Mouse (Mus musculus): ENCODE measurements around the gene Gna15. TPM values are rescaled to one million over a fixed set of nuclear protein-coding genes. Genes with fewer than 3 reads are reported as not detected.
A peak's percentile ranks its signal among the peaks of the same experiment; 100 is the strongest.

Gene Gna15
- polyA plus RNA-seq, 1 experiment from 2014 or later, result 1.1 TPM

DNA sequence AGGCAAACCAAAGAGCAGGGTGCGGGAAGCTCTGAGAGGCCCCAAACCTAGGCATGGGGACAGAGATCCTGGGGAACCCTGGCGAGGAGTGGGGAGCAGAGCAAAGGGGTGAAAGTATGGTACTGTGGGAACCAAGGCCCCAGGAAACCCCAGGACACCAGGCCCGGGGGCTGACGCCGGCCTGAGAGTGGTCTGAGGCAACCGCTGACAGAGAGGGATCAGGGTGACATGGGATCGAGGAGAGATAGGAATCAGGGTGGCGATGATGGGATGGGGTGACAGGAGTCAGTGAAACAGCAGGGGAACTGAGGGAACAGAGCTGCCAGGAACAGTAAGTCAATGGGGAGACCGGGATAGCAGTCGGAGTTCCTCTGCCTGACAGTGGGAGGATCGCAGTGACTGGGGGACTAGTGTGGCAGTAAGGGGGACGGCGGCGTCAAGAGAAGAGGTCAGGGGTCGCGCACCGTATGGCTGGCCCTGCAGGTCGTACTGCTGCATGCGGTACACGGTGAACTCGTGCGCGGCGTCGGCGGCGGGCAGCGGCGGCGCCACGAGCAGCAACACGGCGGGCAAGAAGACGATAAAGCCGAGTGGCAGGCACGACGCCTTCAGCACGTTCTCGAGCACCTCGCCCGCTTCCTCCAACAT is 28.3 kb downstream of the Gna15 start:
- H3K9me3 ChIP-seq, result no peaks in the 10 kb centered on the region
- WGBS, result 2% methylated on average over 41 of the region's 41 CpGs
- DNase-seq (ENCODE audit: extremely low spot score, low spot score), result no peak
- peak overlapping the region; percentile 71 for H3K4me3 ChIP-seq
- H3K27me3 ChIP-seq (ENCODE audit: poor library complexity, severe bottlenecking), result no peaks in the 10 kb centered on the region
- peaks cover 48% of the 10 kb centered on the region for H3K4me1 ChIP-seq
- H3K36me3 ChIP-seq (replicated peaks), result peaks cover 35% of the 10 kb centered on the region
- peak overlapping the region; percentile 89 for H3K27ac ChIP-seq

DNA sequence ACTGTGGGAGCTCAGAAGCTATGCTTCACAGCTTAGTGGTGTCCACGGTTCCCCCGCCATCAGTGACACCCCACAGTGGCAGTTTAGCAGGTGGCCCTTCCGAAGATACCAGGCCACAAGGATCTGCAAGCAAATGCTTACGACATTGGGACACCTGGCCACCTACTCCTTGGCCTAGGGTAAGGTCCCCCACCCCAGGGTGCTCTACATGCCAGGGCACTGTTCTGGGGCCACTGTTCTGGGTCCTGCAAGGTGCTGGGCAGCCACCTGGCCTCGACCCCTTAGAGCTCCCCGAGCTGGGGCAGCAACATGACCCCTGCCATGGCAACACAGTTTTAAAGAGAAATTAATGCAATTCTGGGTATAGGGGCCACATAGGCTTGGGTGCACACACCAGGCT is 28.9 kb downstream of the Gna15 start:
- Histone ChIP-seq H3K4me1 (peaks cover 48% of the 10 kb centered on the region), H3K4me3 (peak overlapping the region; percentile 71), H3K27ac (peak overlapping the region; percentile 89), H3K27me3 (ENCODE audit: poor library complexity, severe bottlenecking) (no peaks in the 10 kb centered on the region), H3K36me3 (replicated peaks) (peaks cover 41% of the 10 kb centered on the region), H3K9me3 (no peaks in the 10 kb centered on the region)
- 84% methylated on average over 6 of the region's 6 CpGs for WGBS
- no peak for DNase-seq (ENCODE audit: extremely low spot score, low spot score)

GRCm38 (mm10) chr10:81494260-81495041 is 29.6 kb downstream of the Gna15 start:
- 88% methylated on average over 11 of the region's 11 CpGs for WGBS
- no peak for DNase-seq (ENCODE audit: extremely low spot score, low spot score)
- H3K36me3 ChIP-seq (replicated peaks), result peaks cover 48% of the 10 kb centered on the region
- H3K27ac ChIP-seq, result no peak overlapping the region
- no peaks in the 10 kb centered on the region for H3K9me3 ChIP-seq
- H3K4me1 ChIP-seq, result peaks cover 47% of the 10 kb centered on the region
- no peaks in the 10 kb centered on the region for H3K27me3 ChIP-seq (ENCODE audit: poor library complexity, severe bottlenecking)
- H3K4me3 ChIP-seq, result peak overlapping the region; percentile 71

- peaks cover 41% of the 10 kb centered on the region for H3K4me1 ChIP-seq
- no peak for DNase-seq (ENCODE audit: extremely low spot score, low spot score)
- H3K4me3 ChIP-seq, result peak overlapping the region; percentile 18; the same call in 1 of the 2 replicates
- WGBS, result 87% methylated on average over 8 of the region's 8 CpGs
- H3K27me3 ChIP-seq (ENCODE audit: poor library complexity, severe bottlenecking), result no peaks in the 10 kb centered on the region
- H3K27ac ChIP-seq, result no peak overlapping the region
- peaks cover 55% of the 10 kb centered on the region for H3K36me3 ChIP-seq (replicated peaks)
- H3K9me3 ChIP-seq, result no peaks in the 10 kb centered on the region
These were observed 30.3 kb downstream of the Gna15 start for GRCm38 (mm10) chr10:81493601-81494220.

- Histone ChIP-seq H3K4me1 (peaks cover 36% of the 10 kb centered on the region), H3K27ac (no peak overlapping the region), H3K9me3 (no peaks in the 10 kb centered on the region), H3K4me3 (peak overlapping the region; percentile 13; the same call in 1 of the 2 replicates), H3K27me3 (ENCODE audit: poor library complexity, severe bottlenecking) (no peaks in the 10 kb centered on the region), H3K36me3 (replicated peaks) (peaks cover 65% of the 10 kb centered on the region)
- DNase-seq (ENCODE audit: extremely low spot score, low spot score), result no peak
- WGBS, result 86% methylated on average over 11 of the region's 11 CpGs
These were observed 31.3 kb downstream of the Gna15 start for GRCm38 (mm10) chr10:81492606-81493240.

GRCm38 (mm10) chr10:81491018-81491417 is 33.0 kb downstream of the Gna15 start:
- peaks cover 82% of the 10 kb centered on the region for H3K36me3 ChIP-seq (replicated peaks)
- peaks cover 27% of the 10 kb centered on the region for H3K4me1 ChIP-seq
- H3K27me3 ChIP-seq (ENCODE audit: poor library complexity, severe bottlenecking), result no peaks in the 10 kb centered on the region
- no peak overlapping the region for H3K27ac ChIP-seq
- H3K9me3 ChIP-seq, result no peaks in the 10 kb centered on the region
- 93% methylated on average over 9 of the region's 9 CpGs for WGBS
- DNase-seq (ENCODE audit: extremely low spot score, low spot score), result no peak
- H3K4me3 ChIP-seq, result no peak overlapping the region

- Histone ChIP-seq H3K4me3 (no peak overlapping the region; the same call in 1 of the 2 replicates), H3K9me3 (no peaks in the 10 kb centered on the region), H3K27ac (no peak overlapping the region), H3K4me1 (peaks cover 19% of the 10 kb centered on the region), H3K27me3 (ENCODE audit: poor library complexity, severe bottlenecking) (no peaks in the 10 kb centered on the region), H3K36me3 (replicated peaks) (peaks cover 82% of the 10 kb centered on the region)
- 87% methylated on average over 14 of the region's 14 CpGs for WGBS
- no peak for DNase-seq (ENCODE audit: extremely low spot score, low spot score)
These were observed 34.1 kb downstream of the Gna15 start for GRCm38 (mm10) chr10:81489941-81490340.

GRCm38 (mm10) chr10:81488081-81488480 is 35.9 kb downstream of the Gna15 start:
- Histone ChIP-seq H3K4me3 (no peak overlapping the region), H3K36me3 (replicated peaks) (peaks cover 71% of the 10 kb centered on the region), H3K4me1 (peaks cover 11% of the 10 kb centered on the region; the same call in 1 of the 2 replicates), H3K9me3 (no peaks in the 10 kb centered on the region), H3K27ac (no peak overlapping the region), H3K27me3 (ENCODE audit: poor library complexity, severe bottlenecking) (no peaks in the 10 kb centered on the region)
- DNase-seq (ENCODE audit: extremely low spot score, low spot score), result no peak
- WGBS, result 81% methylated on average over 11 of the region's 11 CpGs

DNA sequence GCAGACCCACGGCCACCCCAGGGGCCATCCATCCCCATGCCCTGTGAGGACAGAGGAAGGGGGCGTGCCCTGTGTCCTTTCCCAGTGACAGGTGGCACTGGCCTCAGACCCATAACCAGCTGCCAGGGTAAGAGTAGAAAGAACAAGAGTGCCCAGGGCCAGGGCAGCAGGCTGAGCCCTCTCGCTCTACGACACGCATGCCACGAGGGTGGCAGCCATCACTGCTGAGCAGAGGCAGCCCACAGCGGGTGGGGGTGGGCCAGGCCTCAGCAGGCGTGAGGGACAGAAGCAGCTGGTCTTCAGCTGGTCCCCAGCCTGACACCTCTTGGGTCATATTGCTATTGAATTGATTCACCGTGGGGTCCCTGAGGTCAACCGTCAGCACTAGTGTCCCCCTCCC is 37.5 kb downstream of the Gna15 start:
- Histone ChIP-seq H3K4me1 (peaks cover 25% of the 10 kb centered on the region), H3K27ac (no peak overlapping the region), H3K9me3 (no peaks in the 10 kb centered on the region), H3K4me3 (no peak overlapping the region), H3K36me3 (replicated peaks) (peaks cover 55% of the 10 kb centered on the region), H3K27me3 (ENCODE audit: poor library complexity, severe bottlenecking) (peaks cover 15% of the 10 kb centered on the region)
- 92% methylated on average over 10 of the region's 10 CpGs for WGBS
- no peak for DNase-seq (ENCODE audit: extremely low spot score, low spot score)

- peaks cover 46% of the 10 kb centered on the region for H3K36me3 ChIP-seq (replicated peaks)
- H3K27ac ChIP-seq, result no peak overlapping the region
- H3K27me3 ChIP-seq (ENCODE audit: poor library complexity, severe bottlenecking), result peaks cover 24% of the 10 kb centered on the region
- H3K4me3 ChIP-seq, result no peak overlapping the region
- peaks cover 28% of the 10 kb centered on the region for H3K4me1 ChIP-seq
- no peak for DNase-seq (ENCODE audit: extremely low spot score, low spot score)
- WGBS, result 71% methylated on average over 7 of the region's 7 CpGs
- H3K9me3 ChIP-seq, result no peaks in the 10 kb centered on the region
These were observed 38.5 kb downstream of the Gna15 start for GRCm38 (mm10) chr10:81485479-81486018.

- no peak overlapping the region for H3K4me3 ChIP-seq
- WGBS, result 36% methylated on average over 2 of the region's 2 CpGs
- no peak overlapping the region for H3K27ac ChIP-seq
These were observed 39.0 kb downstream of the Gna15 start for GRCm38 (mm10) chr10:81485060-81485449.

GRCm38 (mm10) chr10:81484441-81485059 is 39.5 kb downstream of the Gna15 start:
- no peaks in the 10 kb centered on the region for H3K9me3 ChIP-seq
- H3K4me1 ChIP-seq, result peaks cover 32% of the 10 kb centered on the region
- no peak overlapping the region for H3K4me3 ChIP-seq
- WGBS, result 76% methylated on average over 6 of the region's 6 CpGs
- no peak for DNase-seq (ENCODE audit: extremely low spot score, low spot score)
- 0 out of 2 replicates have a peak overlapping the region, but pooled peaks have one; percentile 32 for H3K27ac ChIP-seq
- peaks cover 32% of the 10 kb centered on the region for H3K27me3 ChIP-seq (ENCODE audit: poor library complexity, severe bottlenecking)
- H3K36me3 ChIP-seq (replicated peaks), result peaks cover 36% of the 10 kb centered on the region

More at GRCm38 (mm10) chr10:81485060-81485449, 39.0 kb downstream of the Gna15 start:
- no peak for DNase-seq (ENCODE audit: extremely low spot score, low spot score)
- Histone ChIP-seq H3K27me3 (ENCODE audit: poor library complexity, severe bottlenecking) (peaks cover 29% of the 10 kb centered on the region), H3K4me1 (peaks cover 32% of the 10 kb centered on the region), H3K9me3 (no peaks in the 10 kb centered on the region), H3K36me3 (replicated peaks) (peaks cover 41% of the 10 kb centered on the region)

All from forebrain, embryonic 10.5 days (tissue).